Mouse (Mus musculus): Measurements from ENCODE around the gene Dusp18.
"Not testable (repeated sequence)": the region's sequence is repeated elsewhere in the genome, so short reads cannot be mapped to it uniquely, and the experiment has no call there.

DNA sequence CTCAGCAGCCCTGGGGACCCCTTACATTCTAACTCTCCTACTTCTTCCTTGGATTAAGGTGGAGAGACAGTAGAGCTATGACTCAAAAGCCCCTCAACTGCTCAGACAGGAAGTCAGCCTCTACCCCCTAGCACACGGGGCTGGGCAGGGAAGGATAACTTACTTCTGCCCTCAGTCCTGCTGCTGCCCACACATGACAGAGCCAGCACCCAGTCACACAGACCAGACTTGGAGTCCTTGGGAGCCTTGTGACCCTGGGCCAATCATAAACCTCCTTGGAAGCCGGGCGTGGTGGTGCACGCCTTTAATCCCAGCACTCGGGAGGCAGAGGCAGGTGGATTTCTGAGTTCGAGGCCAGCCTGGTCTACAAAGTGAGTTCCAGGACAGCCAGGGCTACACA, 16.4 kb downstream of the Dusp18 start:
- not testable (repeated sequence) for TF ChIP-seq MAX (IDR thresholded peaks at IDR 0.05; ENCODE audit: low read length); CTCF (IDR thresholded peaks at IDR 0.05 in 2 of 3, conservative IDR thresholded peaks at IDR 0.05 in 1 of 3; ENCODE audit: control insufficient read depth in 1 of 3, insufficient read depth in 1 of 3, low read depth in 2 of 3, low read length in 3 of 3, poor library complexity in 1 of 3, severe bottlenecking in 1 of 3); POLR2A (IDR thresholded peaks at IDR 0.05; ENCODE audit: control insufficient read depth in 1 of 2, insufficient read depth in 1 of 2, low read depth in 1 of 2, low read length in 2 of 2, poor library complexity in 1 of 2); ZMIZ1 (IDR thresholded peaks at IDR 0.05; ENCODE audit: low read depth, low read length); ELF1 (IDR thresholded peaks at IDR 0.05; ENCODE audit: low read depth, low read length); E2F4 (IDR thresholded peaks at IDR 0.05; ENCODE audit: borderline replicate concordance, low read depth, low read length); HCFC1 (IDR thresholded peaks at IDR 0.05; ENCODE audit: low read depth, low read length)

Measured in MEL (cell line).